Mouse (Mus musculus) left cerebral cortex, adult 9 months (tissue): Measurements from ENCODE around the gene Dag1.

Experiments
- DNase-seq, 2 experiments: peaks; one replicate each; pipeline ENCODE4 v3.0.0; 2022; ENCODE audit warnings: low spot score in 2 of 2

Dag1 gene

GRCm38 (mm10) chr9:108188511-108188910 lies 75.2 kb downstream of the Dag1 start:
- no peak for DNase-seq

- peak in 1 of 2 experiments; percentile 56 for DNase-seq
Measured at GRCm38 (mm10) chr9:108187616-108188015, 76.1 kb downstream of the Dag1 start.

GRCm38 (mm10) chr9:108185786-108186185 lies 78.0 kb downstream of the Dag1 start:
- no peak for DNase-seq

- DNase-seq, result no peak
Measured at GRCm38 (mm10) chr9:108183531-108183994, 80.2 kb downstream of the Dag1 start.

- no peak for DNase-seq
Measured at GRCm38 (mm10) chr9:108182806-108183506, 80.8 kb downstream of the Dag1 start.

- DNase-seq, result no peak
Measured at GRCm38 (mm10) chr9:108178391-108178790, 85.4 kb downstream of the Dag1 start.

DNA sequence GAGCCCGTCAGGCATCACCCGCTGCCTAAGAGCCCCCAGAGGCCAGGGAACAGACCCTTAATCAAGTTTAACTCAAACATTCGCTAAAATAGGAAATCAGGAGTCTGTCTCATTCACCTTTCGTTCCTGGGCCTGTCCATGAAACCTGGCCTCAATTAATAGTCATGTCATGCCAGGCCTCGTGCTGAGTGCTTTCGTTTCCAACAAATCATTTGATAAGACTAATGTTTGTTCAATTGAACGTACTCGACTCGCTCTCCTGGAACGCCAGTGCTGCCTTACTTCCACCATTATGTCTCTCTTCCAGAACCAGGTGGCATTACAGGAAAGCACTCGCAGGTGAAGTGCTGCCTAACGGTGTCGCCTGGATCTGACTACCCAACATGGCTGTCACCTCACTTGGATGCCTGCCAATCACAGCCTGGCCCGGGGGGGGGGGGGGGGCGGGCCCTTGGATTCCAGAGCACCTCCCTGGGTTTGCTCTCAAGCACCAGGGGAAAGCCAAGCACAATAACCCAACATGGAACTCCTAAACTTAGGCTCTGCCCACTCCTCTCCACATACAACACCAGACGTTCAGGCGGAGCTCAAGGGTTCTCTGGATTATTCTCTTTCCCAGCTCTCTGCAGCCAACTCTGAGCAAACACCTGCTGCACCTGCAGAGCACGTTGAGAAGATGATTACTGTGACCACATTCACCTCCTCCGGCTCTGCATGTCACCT lies 88.5 kb downstream of the Dag1 start:
- DNase-seq, result no peak

GRCm38 (mm10) chr9:108172777-108173350 lies 90.9 kb downstream of the Dag1 start:
- no peak for DNase-seq

DNA sequence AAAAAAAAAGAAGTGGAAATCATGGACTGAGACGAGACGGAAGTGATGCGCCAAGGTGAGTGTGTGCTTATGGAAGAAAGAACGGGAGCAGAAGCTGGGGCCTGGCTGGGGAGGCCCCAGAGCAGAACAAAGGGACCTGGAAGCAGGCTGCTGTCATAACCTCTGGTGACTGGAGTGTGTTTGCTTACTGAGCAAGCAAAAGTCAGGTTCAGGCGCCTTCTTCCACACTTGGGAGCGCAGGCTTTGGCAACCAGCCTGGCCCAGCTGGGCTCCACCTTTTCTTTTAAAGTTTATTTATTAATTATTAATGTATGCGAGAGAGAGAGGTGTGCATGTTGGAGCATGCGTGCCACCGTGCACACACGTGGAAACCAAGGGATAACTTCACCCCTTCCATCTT lies 94.0 kb downstream of the Dag1 start:
- no peak for DNase-seq

DNA sequence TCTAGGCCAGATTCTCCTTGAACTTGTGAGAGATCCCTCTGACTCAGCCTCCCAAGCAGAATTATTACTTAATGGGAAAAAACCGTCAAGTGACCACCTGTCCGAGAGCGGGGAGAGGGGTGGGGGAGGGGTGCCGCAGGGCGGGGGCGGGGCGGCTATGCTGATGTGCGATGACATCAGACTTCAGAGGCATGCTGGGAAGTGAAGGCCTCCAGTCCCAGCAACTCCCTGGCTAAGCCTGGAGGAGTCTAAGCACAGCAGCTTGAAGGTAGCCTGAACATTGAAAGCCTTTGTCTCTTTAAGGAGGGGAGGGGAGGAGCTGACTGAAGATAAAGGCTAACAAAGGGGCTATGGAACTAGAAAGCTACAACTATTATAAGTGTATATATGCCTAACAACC lies 98.6 kb downstream of the Dag1 start:
- no peak for DNase-seq

DNA sequence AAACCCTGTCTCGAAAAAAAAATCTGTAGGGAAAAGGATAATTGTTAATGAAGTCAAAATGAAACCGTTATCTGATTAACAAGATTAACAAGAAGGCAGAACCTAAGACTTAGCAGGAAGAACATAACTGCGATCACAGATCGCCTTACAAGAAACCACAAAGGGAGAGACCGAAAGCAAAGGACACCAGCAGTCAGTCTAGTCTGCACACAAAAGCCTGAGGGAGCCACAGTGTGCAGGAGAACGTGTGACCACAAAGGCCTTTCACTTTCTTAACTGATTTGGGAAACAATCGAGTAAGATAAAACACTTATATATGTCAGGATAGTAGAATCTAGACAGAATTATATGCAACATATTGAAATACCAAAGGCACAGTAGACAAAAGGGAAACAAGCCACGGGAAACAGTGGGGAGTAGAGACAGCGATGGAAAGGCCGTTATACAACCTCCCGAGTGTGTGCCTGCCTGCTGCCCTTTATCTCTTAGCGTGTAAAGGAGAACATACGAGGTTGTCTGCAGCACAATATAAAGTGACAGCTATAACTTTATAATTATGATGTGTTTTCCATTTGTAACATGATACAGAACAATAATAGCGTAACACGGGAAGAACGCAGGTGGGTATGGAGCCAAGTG lies 100.0 kb downstream of the Dag1 start:
- DNase-seq, result no peak

GRCm38 (mm10) chr9:108157891-108158290 lies 105.9 kb downstream of the Dag1 start:
- no peak for DNase-seq

DNA sequence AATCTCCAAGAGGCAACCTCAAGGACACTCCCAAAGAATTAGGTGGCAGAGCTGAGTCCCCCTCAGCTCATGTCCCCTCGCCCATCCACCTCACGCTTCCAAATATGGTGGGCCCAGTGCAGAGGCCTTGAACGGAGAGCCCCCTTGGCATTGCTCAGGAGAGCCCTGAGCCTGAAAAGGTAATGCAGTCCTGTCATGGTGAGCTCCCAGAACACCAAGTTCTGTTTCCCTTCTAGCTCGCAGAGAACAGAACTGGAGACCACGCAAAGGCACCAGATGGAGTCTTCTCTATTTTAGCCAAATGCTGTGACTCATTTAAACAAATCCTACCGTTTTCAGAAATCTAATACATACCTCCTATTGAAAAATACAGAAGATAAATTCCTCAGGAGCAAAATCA lies 106.3 kb downstream of the Dag1 start:
- DNase-seq, result peak in 1 of 2 experiments; percentile 74

DNA sequence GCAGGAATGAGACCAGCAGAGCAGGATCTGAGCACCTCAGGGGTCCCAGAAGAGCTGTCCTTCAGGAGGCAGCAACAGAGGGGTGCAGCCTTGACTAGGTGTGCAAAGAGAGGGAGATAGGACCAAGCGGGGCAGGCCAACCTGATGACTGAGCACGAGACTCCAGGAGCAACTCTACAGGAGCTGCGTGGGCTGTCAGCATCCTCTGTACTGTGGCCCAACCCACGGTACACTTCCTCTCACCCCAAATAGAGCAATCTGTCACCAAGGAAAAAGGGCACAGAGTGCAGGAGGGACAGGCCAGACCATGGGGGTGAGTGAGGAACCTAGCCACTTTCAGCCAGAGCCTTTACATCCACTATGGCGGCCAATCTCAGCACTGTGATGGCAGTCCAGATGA lies 107.0 kb downstream of the Dag1 start:
- no peak for DNase-seq

GRCm38 (mm10) chr9:108154814-108155213 lies 108.9 kb downstream of the Dag1 start:
- DNase-seq, result no peak
